Mouse (Mus musculus): ENCODE data around the gene Il17c. TPM values are rescaled to one million over a fixed set of nuclear protein-coding genes. Genes with fewer than 3 reads are reported as not detected.

Gene Il17c
- polyA plus RNA-seq, 1 experiment = 0.12 TPM

- Histone ChIP-seq H3K4me3 (ENCODE audit: insufficient read depth, poor library complexity, severe bottlenecking) (no peak overlapping the region), H3K27me3 (ENCODE audit: control insufficient read depth, insufficient read depth, insufficient read length) (no peaks in the 10 kb centered on the region), H3ac (ENCODE audit: control insufficient read depth, insufficient read length, low read depth) (no peak overlapping the region), H3K79me2 (ENCODE audit: control insufficient read depth, insufficient read depth) (no peaks in the 10 kb centered on the region), H3K79me3 (ENCODE audit: low read depth) (no peaks in the 10 kb centered on the region), H3K36me3 (ENCODE audit: control insufficient read depth, insufficient read depth) (no peaks in the 10 kb centered on the region)
- no peak for TF ChIP-seq MYOG (IDR thresholded peaks at IDR 0.05; ENCODE audit: control insufficient read depth, extremely low read depth, insufficient read length)
- no peak for TF ChIP-seq MYOD1 (IDR thresholded peaks at IDR 0.05; ENCODE audit: control insufficient read depth, insufficient read length, low read depth)
- no peak for TF ChIP-seq CTCF (IDR thresholded peaks at IDR 0.05; ENCODE audit: control insufficient read depth, insufficient read depth, insufficient read length)
- TF ChIP-seq FOSL1 (IDR thresholded peaks at IDR 0.05; ENCODE audit: insufficient read depth, low read length, poor library complexity, severe bottlenecking) = no peak
- TF ChIP-seq CEBPB (IDR thresholded peaks at IDR 0.05; ENCODE audit: low read depth) = no peak
- TF ChIP-seq USF1 (IDR thresholded peaks at IDR 0.05; ENCODE audit: low read depth) = no peak
- no peak for TF ChIP-seq MAX (IDR thresholded peaks at IDR 0.05)
These were observed 13.6 kb downstream of the Il17c start for GRCm38 (mm10) chr8:122435375-122435774.

GRCm38 (mm10) chr8:122436146-122436545, 14.3 kb downstream of the Il17c start:
- no peaks in the 10 kb centered on the region for H3K79me2 ChIP-seq (ENCODE audit: control insufficient read depth, insufficient read depth)

GRCm38 (mm10) chr8:122436586-122437125, 14.8 kb downstream of the Il17c start:
- no peaks in the 10 kb centered on the region for H3K79me3 ChIP-seq (ENCODE audit: low read depth)
- no peaks in the 10 kb centered on the region for H3K27me3 ChIP-seq (ENCODE audit: control insufficient read depth, insufficient read depth, insufficient read length)
- no peak overlapping the region for H3ac ChIP-seq (ENCODE audit: control insufficient read depth, insufficient read length, low read depth)
- H3K4me3 ChIP-seq (ENCODE audit: insufficient read depth, poor library complexity, severe bottlenecking) = no peak overlapping the region
- no peaks in the 10 kb centered on the region for H3K36me3 ChIP-seq (ENCODE audit: control insufficient read depth, insufficient read depth)
- no peak for TF ChIP-seq CTCF (IDR thresholded peaks at IDR 0.05; ENCODE audit: control insufficient read depth, insufficient read depth, insufficient read length)
- no peak for TF ChIP-seq USF1 (IDR thresholded peaks at IDR 0.05; ENCODE audit: low read depth)
- no peak for TF ChIP-seq CEBPB (IDR thresholded peaks at IDR 0.05; ENCODE audit: low read depth)
- no peak for TF ChIP-seq MAX (IDR thresholded peaks at IDR 0.05)
- no peak for TF ChIP-seq FOSL1 (IDR thresholded peaks at IDR 0.05; ENCODE audit: insufficient read depth, low read length, poor library complexity, severe bottlenecking)
- TF ChIP-seq MYOD1 (IDR thresholded peaks at IDR 0.05; ENCODE audit: control insufficient read depth, insufficient read length, low read depth) = no peak
- TF ChIP-seq MYOG (IDR thresholded peaks at IDR 0.05; ENCODE audit: control insufficient read depth, extremely low read depth, insufficient read length) = no peak
- no peaks in the 10 kb centered on the region for H3K79me2 ChIP-seq (ENCODE audit: control insufficient read depth, insufficient read depth)

More at GRCm38 (mm10) chr8:122436146-122436545, 14.3 kb downstream of the Il17c start:
- TF ChIP-seq MYOG (IDR thresholded peaks at IDR 0.05; ENCODE audit: control insufficient read depth, extremely low read depth, insufficient read length) (no peak), USF1 (IDR thresholded peaks at IDR 0.05; ENCODE audit: low read depth) (no peak), CTCF (IDR thresholded peaks at IDR 0.05; ENCODE audit: control insufficient read depth, insufficient read depth, insufficient read length) (no peak), CEBPB (IDR thresholded peaks at IDR 0.05; ENCODE audit: low read depth) (no peak), MYOD1 (IDR thresholded peaks at IDR 0.05; ENCODE audit: control insufficient read depth, insufficient read length, low read depth) (no peak), FOSL1 (IDR thresholded peaks at IDR 0.05; ENCODE audit: insufficient read depth, low read length, poor library complexity, severe bottlenecking) (no peak)
- H3K36me3 ChIP-seq (ENCODE audit: control insufficient read depth, insufficient read depth) = no peaks in the 10 kb centered on the region
- H3K79me3 ChIP-seq (ENCODE audit: low read depth) = no peaks in the 10 kb centered on the region
- H3K27me3 ChIP-seq (ENCODE audit: control insufficient read depth, insufficient read depth, insufficient read length) = no peaks in the 10 kb centered on the region
- no peak overlapping the region for H3ac ChIP-seq (ENCODE audit: control insufficient read depth, insufficient read length, low read depth)
- no peak overlapping the region for H3K4me3 ChIP-seq (ENCODE audit: insufficient read depth, poor library complexity, severe bottlenecking)

GRCm38 (mm10) chr8:122437708-122438331, 16.0 kb downstream of the Il17c start:
- Histone ChIP-seq H3K4me3 (ENCODE audit: insufficient read depth, poor library complexity, severe bottlenecking) (no peak overlapping the region), H3K79me3 (ENCODE audit: low read depth) (no peaks in the 10 kb centered on the region), H3ac (ENCODE audit: control insufficient read depth, insufficient read length, low read depth) (no peak overlapping the region), H3K36me3 (ENCODE audit: control insufficient read depth, insufficient read depth) (no peaks in the 10 kb centered on the region), H3K79me2 (ENCODE audit: control insufficient read depth, insufficient read depth) (no peaks in the 10 kb centered on the region), H3K27me3 (ENCODE audit: control insufficient read depth, insufficient read depth, insufficient read length) (no peaks in the 10 kb centered on the region)
- TF ChIP-seq MYOD1 (IDR thresholded peaks at IDR 0.05; ENCODE audit: control insufficient read depth, insufficient read length, low read depth) (no peak), CTCF (IDR thresholded peaks at IDR 0.05; ENCODE audit: control insufficient read depth, insufficient read depth, insufficient read length) (no peak), MYOG (IDR thresholded peaks at IDR 0.05; ENCODE audit: control insufficient read depth, extremely low read depth, insufficient read length) (no peak), FOSL1 (IDR thresholded peaks at IDR 0.05; ENCODE audit: insufficient read depth, low read length, poor library complexity, severe bottlenecking) (no peak), MAX (IDR thresholded peaks at IDR 0.05) (no peak), CEBPB (IDR thresholded peaks at IDR 0.05; ENCODE audit: low read depth) (no peak), USF1 (IDR thresholded peaks at IDR 0.05; ENCODE audit: low read depth) (no peak)

- H3ac ChIP-seq (ENCODE audit: control insufficient read depth, insufficient read length, low read depth) = no peak overlapping the region
- H3K79me3 ChIP-seq (ENCODE audit: low read depth) = no peaks in the 10 kb centered on the region
- H3K4me3 ChIP-seq (ENCODE audit: insufficient read depth, poor library complexity, severe bottlenecking) = no peak overlapping the region
- no peaks in the 10 kb centered on the region for H3K79me2 ChIP-seq (ENCODE audit: control insufficient read depth, insufficient read depth)
- H3K36me3 ChIP-seq (ENCODE audit: control insufficient read depth, insufficient read depth) = no peaks in the 10 kb centered on the region
- no peaks in the 10 kb centered on the region for H3K27me3 ChIP-seq (ENCODE audit: control insufficient read depth, insufficient read depth, insufficient read length)
- TF ChIP-seq CTCF (IDR thresholded peaks at IDR 0.05; ENCODE audit: control insufficient read depth, insufficient read depth, insufficient read length) (no peak), MYOD1 (IDR thresholded peaks at IDR 0.05; ENCODE audit: control insufficient read depth, insufficient read length, low read depth) (no peak), MYOG (IDR thresholded peaks at IDR 0.05; ENCODE audit: control insufficient read depth, extremely low read depth, insufficient read length) (no peak), MAX (IDR thresholded peaks at IDR 0.05) (no peak), CEBPB (IDR thresholded peaks at IDR 0.05; ENCODE audit: low read depth) (no peak), USF1 (IDR thresholded peaks at IDR 0.05; ENCODE audit: low read depth) (no peak), FOSL1 (IDR thresholded peaks at IDR 0.05; ENCODE audit: insufficient read depth, low read length, poor library complexity, severe bottlenecking) (no peak)
These were observed 17.5 kb downstream of the Il17c start for GRCm38 (mm10) chr8:122439336-122439735.

Data from C2C12 (cell line).